In the genomic region with DNA sequence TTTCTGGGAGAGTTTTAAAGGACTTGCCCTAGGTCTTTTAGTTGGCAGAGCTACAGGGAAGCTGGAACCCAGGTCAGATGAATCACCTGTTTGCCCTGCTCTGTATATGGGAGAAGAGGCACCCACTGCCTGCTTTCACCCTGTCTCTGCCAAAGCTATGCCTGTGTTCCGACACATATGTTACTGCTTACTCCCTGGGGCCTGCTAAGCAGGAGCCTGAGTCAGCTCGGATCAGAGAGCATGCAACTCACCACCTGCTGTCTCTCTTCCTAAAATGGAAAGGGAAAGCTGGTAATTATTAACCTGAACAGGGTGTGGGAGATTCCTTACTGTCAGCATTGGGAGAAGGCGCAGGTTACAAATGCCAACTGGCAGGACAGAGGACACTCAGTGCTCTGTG, we compare ENCODE assay signal across 8 mouse cellular contexts. TPM values are rescaled to one million over a fixed set of nuclear protein-coding genes. Genes with fewer than 3 reads are reported as not detected.
DNase-seq lines count a peak whose midpoint lies in the region; ATAC-seq and TF ChIP-seq lines count a peak whose summit lies in the region.

No protein-coding gene starts in this region.

- H3K9ac ChIP-seq in heart, embryonic 15.5 days: no peak overlapping the region
- H3K9ac ChIP-seq in midbrain, embryonic 16.5 days (ENCODE audit: low read depth, low read length): peak overlapping the region; percentile 36

- no peaks in the 10 kb centered on the region for H3K36me3 ChIP-seq in heart, embryonic 15.5 days
- no peaks in the 10 kb centered on the region for H3K36me3 ChIP-seq in midbrain, embryonic 16.5 days (ENCODE audit: control insufficient read depth, insufficient read depth, low read length)

- no peak overlapping the region; the same call in 1 of the 2 replicates for H3K4me2 ChIP-seq in heart, embryonic 15.5 days
- H3K4me2 ChIP-seq in midbrain, embryonic 16.5 days (ENCODE audit: low read length): peak overlapping the region; percentile 54

- peak overlapping the region; percentile 99 for H3K27ac ChIP-seq in layer of hippocampus, adult 2 months
- H3K27ac ChIP-seq in heart, embryonic 15.5 days: peak overlapping the region; percentile 99
- peak overlapping the region; percentile 98 for H3K27ac ChIP-seq in midbrain, embryonic 16.5 days (ENCODE audit: low read length)

- H3K4me1 ChIP-seq in heart, embryonic 15.5 days (replicated peaks): peaks cover 20% of the 10 kb centered on the region
- H3K4me1 ChIP-seq in midbrain, embryonic 16.5 days (ENCODE audit: control insufficient read depth, insufficient read depth, low read length): peaks cover 24% of the 10 kb centered on the region

- DNase-seq in layer of hippocampus, adult 2 months (ENCODE audit: low spot score in 2 of 2): no peak
- DNase-seq in layer of hippocampus, postnatal 25 days (ENCODE audit: extremely low spot score in 1 of 2, low spot score in 1 of 2): no peak
- peak; percentile 60 to 61 for DNase-seq in cerebellum, adult 18-20 months
- peak; percentile 63 to 86 for DNase-seq in kidney, postnatal 36 days
- DNase-seq in thymus, postnatal 4 days: no peak

- ATAC-seq in heart, embryonic 15.5 days (replicated peaks; ENCODE audit: insufficient number of reproducible peaks, insufficient read depth, low FRiP score, low read depth): no peak
- no peak for ATAC-seq in midbrain, embryonic 16.5 days
- no peak for ATAC-seq in erythroid progenitor cell, adult 5-6 weeks (replicated peaks; ENCODE audit: low FRiP score, poor library complexity, severe bottlenecking)

- no peak for TF ChIP-seq CTCF in layer of hippocampus, adult 2 months (conservative IDR thresholded peaks at IDR 0.05)

- 51% methylated on average over 3 of the region's 3 CpGs for WGBS in heart, embryonic 15.5 days
- 34% methylated on average over 3 of the region's 3 CpGs for WGBS in midbrain, embryonic 16.5 days

- no peak overlapping the region for H3K4me3 ChIP-seq in layer of hippocampus, adult 2 months
- no peak overlapping the region for H3K4me3 ChIP-seq in heart, embryonic 15.5 days
- H3K4me3 ChIP-seq in midbrain, embryonic 16.5 days (ENCODE audit: low read depth, low read length): peak overlapping the region; percentile 58; the same call in 1 of the 2 replicates

- no peaks in the 10 kb centered on the region for H3K27me3 ChIP-seq in heart, embryonic 15.5 days
- no peaks in the 10 kb centered on the region for H3K27me3 ChIP-seq in midbrain, embryonic 16.5 days (ENCODE audit: control insufficient read depth, insufficient read depth, low read depth, low read length)

- no peaks in the 10 kb centered on the region for H3K9me3 ChIP-seq in heart, embryonic 15.5 days (replicated peaks)
- H3K9me3 ChIP-seq in midbrain, embryonic 16.5 days (replicated peaks; ENCODE audit: control insufficient read depth, low read length, poor library complexity, severe bottlenecking): no peaks in the 10 kb centered on the region

RNA-seq across cellular contexts. Expression of a gene that starts 2.2 kb away (rescaled TPM):
- total RNA-seq in layer of hippocampus, adult 2 months (2021): 10 to 100 TPM; 37.5 to 39.7 TPM
- 10 to 100 TPM; 33.2 to 35.8 TPM for total RNA-seq in layer of hippocampus, postnatal 25 days (2021)
- 154 and 159 TPM in 2 replicates for polyA plus RNA-seq in heart, embryonic 15.5 days (2015; fragmentation: Nextera tagmentation; extraction: Ambion mirVana)
- 82.8 and 100 TPM in 2 replicates for polyA plus RNA-seq in midbrain, embryonic 16.5 days (2015; fragmentation: Nextera tagmentation; extraction: Ambion mirVana)
- total RNA-seq in erythroid progenitor cell, adult 5-6 weeks (2015; ENCODE audit: low replicate concordance): 941 and 1,232 TPM in 2 replicates
- total RNA-seq in erythroid progenitor cell, adult 5-6 weeks (2017; ENCODE audit: low replicate concordance): 1,337 and 1,570 TPM in 2 replicates

RNA-seq across cellular contexts. Expression of a gene that starts 59.5 kb away (rescaled TPM):
- 100 to 1,000 TPM; 485 to 491 TPM for total RNA-seq in layer of hippocampus, adult 2 months (2021)
- total RNA-seq in layer of hippocampus, postnatal 25 days (2021): 100 to 1,000 TPM; 500 to 552 TPM
- polyA plus RNA-seq in heart, embryonic 15.5 days (2015; fragmentation: Nextera tagmentation; extraction: Ambion mirVana): 912 and 1,036 TPM in 2 replicates
- 523 and 571 TPM in 2 replicates for polyA plus RNA-seq in midbrain, embryonic 16.5 days (2015; fragmentation: Nextera tagmentation; extraction: Ambion mirVana)
- 175 and 210 TPM in 2 replicates for total RNA-seq in erythroid progenitor cell, adult 5-6 weeks (2015; ENCODE audit: low replicate concordance)
- 51.1 and 72.6 TPM in 2 replicates for total RNA-seq in erythroid progenitor cell, adult 5-6 weeks (2017; ENCODE audit: low replicate concordance)

Comparison
In these comparisons a context has a peak if more than half of its experiments do, and no peak if none do; other contexts are left out.
1. DNase-seq: peak in cerebellum, adult 18-20 months (2 of 2) and kidney, postnatal 36 days (2 of 2); none in layer of hippocampus, adult 2 months (0 of 2), layer of hippocampus, postnatal 25 days (0 of 2) and thymus, postnatal 4 days (single experiment).
2. RNA of a gene that starts 2.2 kb away (total RNA-seq): 941 to 1,570 TPM in erythroid progenitor cell, adult 5-6 weeks; 37.5 to 39.7 TPM in layer of hippocampus, adult 2 months and 33.2 to 35.8 TPM in layer of hippocampus, postnatal 25 days; every median in the first group is over 10 times any median in the second.
3. Peak in every context shown above with its lines, with median percentiles within 50 percentile points of each other: H3K27ac ChIP-seq.